Mouse (Mus musculus) spleen, adult 10 weeks (tissue): ENCODE measurements around the gene Ptpn21. TPM values are rescaled to one million over a fixed set of nuclear protein-coding genes. Genes with fewer than 3 reads are reported as not detected.

Source experiments
- polyA plus RNA-seq: library from polyadenylated mRNA; stranded (reverse); fragments of 350-450 nt; fragmentation: Illumina TruSeq; extraction: RNeasy Lipid Tissue Mini Kit (QIAGEN cat#74804); gene quantifications from one replicate; pipeline ENCODE4 v1.2.3, GENCODE M21; 2015; ENCODE audit warnings: low replicate concordance; ENCODE audit not compliant: insufficient read depth

Gene Ptpn21
- 6.7 TPM for polyA plus RNA-seq

GRCm38 (mm10) chr12:98736951-98737800, at the start of gene Ptpn21:
TSS of gene Ptpn21 (minus strand) at chr12:98737405.

GRCm38 (mm10) chr12:98746746-98747379, 9.7 kb upstream of the Ptpn21 start, which contains the start of gene Zc3h14:
TSS of gene Zc3h14 (plus strand) at chr12:98746964.

GRCm38 (mm10) chr12:98627392-98628259, 109.6 kb downstream of the Ptpn21 start, which contains the start of gene Spata7:
TSS of gene Spata7 (plus strand) at chr12:98628157.

Other genes starting within 250 kb of the Ptpn21 start
- 0.40 TPM for gene Kcnk10, start 159.1 kb downstream of the Ptpn21 start, polyA plus RNA-seq
- 2.6 TPM for gene Spata7, start 109.2 kb downstream of the Ptpn21 start, polyA plus RNA-seq
- 92.2 TPM for gene Zc3h14, start 9.6 kb upstream of the Ptpn21 start, polyA plus RNA-seq
- 19.9 TPM for gene Eml5, start 164.1 kb upstream of the Ptpn21 start, polyA plus RNA-seq
- gene Ttc8, start 183.2 kb upstream of the Ptpn21 start, polyA plus RNA-seq: 8.3 TPM